Mouse (Mus musculus) heart, postnatal 0 days (tissue): Measurements from ENCODE around the gene Nptx2. TPM values are rescaled to one million over a fixed set of nuclear protein-coding genes. Genes with fewer than 3 reads are reported as not detected.
A peak's percentile ranks its signal among the peaks of the same experiment; 100 is the strongest.

ENCODE experiments used
- ATAC-seq: fragments of 200-750 bp; cut with Nextera tagmentation; 2 replicates; pipeline ENCODE4 v1.8.0; 2017; ENCODE audit warnings: low read depth, moderate number of reproducible peaks, moderate library complexity; ENCODE audit not compliant: insufficient read depth
- DNase-seq: peaks from one replicate; pipeline ENCODE4 v3.0.0-alpha.2; 2016; ENCODE audit warnings: low spot score
- H3K27ac ChIP-seq: fragments of 300-500 bp; sonication (generic); 2 replicates; pipeline ENCODE4 v1.5.1; 2014; ENCODE audit warnings: low read depth, mild to moderate bottlenecking
- H3K27me3 ChIP-seq: fragments of 300-500 bp; sonication (generic); 2 replicates; pipeline ENCODE4 v1.6.1; 2014; ENCODE audit warnings: low read length, mixed read lengths; ENCODE audit not compliant: control insufficient read depth, insufficient read depth
- H3K36me3 ChIP-seq: fragments of 300-500 bp; sonication (generic); replicated peaks from 2 replicates; pipeline ENCODE4 v1.6.1; 2014; ENCODE audit warnings: low read length, mixed read lengths; ENCODE audit not compliant: control insufficient read depth, insufficient read depth
- H3K4me1 ChIP-seq: fragments of 300-500 bp; sonication (generic); 2 replicates; pipeline ENCODE4 v1.6.1; 2014; ENCODE audit warnings: antibody characterized with exemption; ENCODE audit not compliant: control insufficient read depth, insufficient read depth
- H3K4me2 ChIP-seq: fragments of 300-500 bp; sonication (generic); 2 replicates; pipeline ENCODE4 v1.6.1; 2014; ENCODE audit warnings: low read depth, mild to moderate bottlenecking, low read length, moderate library complexity
- H3K4me3 ChIP-seq: fragments of 300-500 bp; sonication (generic); 2 replicates; pipeline ENCODE4 v1.5.1; 2014; ENCODE audit warnings: low read depth, low read length
- H3K9ac ChIP-seq: fragments of 300-500 bp; sonication (generic); replicated peaks from 2 replicates; pipeline ENCODE4 v1.6.1; 2014; ENCODE audit warnings: low read depth, low read length, mixed read lengths
- H3K9me3 ChIP-seq: fragments of 300-500 bp; sonication (generic); replicated peaks from 2 replicates; pipeline ENCODE4 v1.6.1; 2016; ENCODE audit warnings: low read length; ENCODE audit not compliant: control insufficient read depth
- CTCF ChIP-seq: IDR thresholded peaks from 2 replicates; pipeline ENCODE4 v1.5.1; 2016; ENCODE audit warnings: antibody characterized with exemption, control low read depth, low read depth
- EP300 ChIP-seq: IDR thresholded peaks from 2 replicates; pipeline ENCODE4 v1.6.1; 2016; ENCODE audit warnings: antibody characterized with exemption, low read depth
- WGBS: fragments of 180-500 bp; shearing (Covaris S2); extraction: QIAGEN DNeasy Blood & Tissue Kit; methylation state at CpG from one replicate; pipeline ENCODE4 v1.1.7; 2014; 5-methylcytosine and 5-hydroxymethylcytosine counted together
- polyA plus RNA-seq: library from polyadenylated mRNA; unstranded; fragments of >200 nt; fragmentation: Nextera tagmentation; extraction: Ambion mirVana; gene quantifications from 2 replicates; pipeline ENCODE4 v1.2.1, GENCODE M21; 2015
- total RNA-seq: library from RNA; depleted of rRNA; stranded (reverse); fragments of >200 nt; gene quantifications from 2 replicates; pipeline ENCODE4 v1.2.3, GENCODE M21; 2014; ENCODE audit warnings: low replicate concordance

Gene Nptx2
- total and polyA plus RNA-seq, 2 experiments from 2014 or later: not detected

DNA sequence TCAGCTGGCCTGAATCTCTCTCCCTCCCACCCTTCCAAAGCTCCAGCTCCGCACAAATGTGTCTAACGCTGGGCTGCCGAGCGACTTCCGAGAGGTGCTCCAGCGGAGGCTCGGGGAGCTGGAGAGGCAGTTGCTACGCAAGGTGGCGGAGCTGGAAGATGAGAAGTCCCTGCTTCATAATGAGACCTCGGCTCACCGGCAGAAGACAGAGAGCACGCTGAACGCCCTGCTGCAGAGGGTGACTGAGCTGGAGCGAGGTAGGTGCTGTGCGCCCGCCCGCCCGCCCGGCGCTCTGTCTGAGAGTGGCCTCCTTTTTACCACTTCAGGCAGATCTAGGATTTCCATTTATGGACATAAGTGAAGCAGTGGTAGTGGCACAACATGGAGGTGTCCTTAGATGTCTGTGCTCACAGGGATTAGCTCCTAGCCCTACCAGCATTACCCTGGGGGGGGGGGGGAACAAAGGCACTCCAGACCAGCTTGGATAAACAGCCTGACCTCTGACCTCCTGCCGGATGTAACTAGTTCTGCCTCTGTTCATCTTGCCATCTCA lies 2.5 kb downstream of the Nptx2 start:
- Histone ChIP-seq H3K9me3 (no peaks in the 10 kb centered on the region), H3K27ac (no peak overlapping the region), H3K4me3 (peak overlapping the region; percentile 10; the same call in 1 of the 2 replicates), H3K4me2 (no peak overlapping the region), H3K27me3 (peaks cover 74% of the 10 kb centered on the region), H3K9ac (no peak overlapping the region), H3K36me3 (no peaks in the 10 kb centered on the region), H3K4me1 (no peaks in the 10 kb centered on the region)
- no peak for TF ChIP-seq CTCF
- TF ChIP-seq EP300: no peak
- ATAC-seq: no peak
- no peak for DNase-seq
- 12% methylated on average over 21 of the region's 21 CpGs for whole genome bisulfite sequencing

- WGBS: 75% methylated on average over 9 of the region's 9 CpGs
- H3K36me3 ChIP-seq: no peaks in the 10 kb centered on the region
- no peak overlapping the region for H3K4me3 ChIP-seq
- TF ChIP-seq EP300: no peak
- no peak for TF ChIP-seq CTCF
- H3K27me3 ChIP-seq: peaks cover 56% of the 10 kb centered on the region
- no peak for ATAC-seq
- no peaks in the 10 kb centered on the region for H3K9me3 ChIP-seq
- H3K9ac ChIP-seq: no peak overlapping the region
- no peak overlapping the region for H3K27ac ChIP-seq
- H3K4me2 ChIP-seq: no peak overlapping the region
- no peak for DNase-seq
- no peaks in the 10 kb centered on the region for H3K4me1 ChIP-seq
These were observed 4.3 kb downstream of the Nptx2 start for GRCm38 (mm10) chr5:144550003-144550402.

DNA sequence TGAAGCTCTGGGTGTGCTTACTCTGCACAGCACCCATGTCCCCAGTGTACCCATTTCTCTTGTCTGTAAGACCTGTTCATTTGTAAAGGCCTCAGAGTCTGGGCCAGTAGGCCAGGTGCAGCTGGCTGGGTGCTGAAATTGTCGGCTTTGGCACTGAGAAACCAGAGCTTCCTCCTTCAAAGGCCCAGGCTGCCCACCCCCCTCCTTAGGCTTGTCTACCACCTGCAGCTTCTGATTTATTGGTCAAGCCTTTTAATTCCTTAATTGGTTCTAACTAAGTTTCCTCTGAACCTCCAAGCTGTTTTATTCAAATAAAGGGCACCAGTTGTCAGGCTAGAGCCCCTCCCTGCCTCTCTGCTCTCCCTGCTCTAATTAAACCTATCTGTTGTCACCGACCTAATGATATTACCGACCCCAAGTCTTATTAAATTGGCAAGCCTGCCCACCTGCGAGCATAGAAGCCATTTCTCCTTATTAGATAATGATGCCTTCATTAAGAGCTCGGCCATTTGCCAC lies 5.0 kb downstream of the Nptx2 start:
- no peak for ATAC-seq
- Histone ChIP-seq H3K27ac (no peak overlapping the region), H3K9me3 (no peaks in the 10 kb centered on the region), H3K9ac (no peak overlapping the region), H3K4me2 (no peak overlapping the region), H3K27me3 (peaks cover 49% of the 10 kb centered on the region), H3K4me3 (no peak overlapping the region), H3K36me3 (no peaks in the 10 kb centered on the region), H3K4me1 (no peaks in the 10 kb centered on the region)
- no peak for TF ChIP-seq CTCF
- TF ChIP-seq EP300: no peak
- 57% methylated on average over 5 of the region's 5 CpGs for WGBS
- DNase-seq: no peak

DNA sequence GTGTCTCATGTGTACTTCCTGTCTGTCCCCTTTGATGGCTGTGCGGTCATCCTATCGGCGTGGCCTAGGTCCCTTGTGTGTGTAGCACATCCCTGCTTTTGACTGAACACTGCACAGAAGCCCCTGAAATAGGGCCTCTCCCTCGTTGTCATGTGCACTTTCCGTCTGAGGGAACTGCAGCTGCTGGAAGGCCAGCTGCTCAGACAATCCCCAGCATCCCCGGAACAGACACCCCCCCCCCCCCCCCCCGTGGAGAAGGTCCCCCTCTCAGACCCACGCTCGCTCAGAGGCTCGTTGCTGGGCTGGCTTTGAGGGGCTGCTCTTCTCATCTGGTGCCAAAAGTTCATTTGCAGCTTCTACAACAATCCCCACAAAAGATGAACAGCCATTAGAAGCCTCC lies 11.0 kb downstream of the Nptx2 start:
- no peaks in the 10 kb centered on the region for H3K9me3 ChIP-seq
- DNase-seq (no peak), ATAC-seq (no peak)
- H3K27ac ChIP-seq: no peak overlapping the region
- no peaks in the 10 kb centered on the region for H3K36me3 ChIP-seq
- H3K4me3 ChIP-seq: no peak overlapping the region
- H3K4me2 ChIP-seq: no peak overlapping the region
- WGBS: 52% methylated on average over 9 of the region's 10 CpGs
- no peak overlapping the region for H3K9ac ChIP-seq
- H3K4me1 ChIP-seq: no peaks in the 10 kb centered on the region
- TF ChIP-seq CTCF (no peak), EP300 (no peak)
- no peaks in the 10 kb centered on the region for H3K27me3 ChIP-seq

DNA sequence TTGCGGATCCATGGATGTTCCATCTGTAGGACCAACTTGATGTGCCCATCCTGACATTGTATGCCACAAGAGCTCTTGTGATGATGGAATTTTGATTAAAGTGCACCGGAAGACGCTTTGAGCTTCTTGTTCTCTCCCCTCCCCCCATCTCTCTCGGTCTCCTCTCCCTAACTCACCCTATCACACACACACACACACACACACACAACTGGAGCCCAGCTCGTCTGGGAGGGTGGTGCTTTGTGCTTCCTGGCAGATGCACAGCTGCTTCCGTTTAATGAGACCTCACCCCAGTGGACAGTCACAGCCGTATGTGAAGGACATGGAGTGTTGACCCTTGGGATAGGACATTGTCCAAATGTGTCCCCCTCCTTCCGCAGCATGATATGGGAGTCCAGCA lies 11.7 kb downstream of the Nptx2 start:
- ATAC-seq: no peak
- H3K27ac ChIP-seq: no peak overlapping the region
- TF ChIP-seq EP300 (no peak), CTCF (no peak)
- no peaks in the 10 kb centered on the region for H3K27me3 ChIP-seq
- no peaks in the 10 kb centered on the region for H3K36me3 ChIP-seq
- no peak overlapping the region for H3K9ac ChIP-seq
- no peaks in the 10 kb centered on the region for H3K4me1 ChIP-seq
- no peak overlapping the region for H3K4me3 ChIP-seq
- H3K4me2 ChIP-seq: no peak overlapping the region
- WGBS: 55% methylated on average over 8 of the region's 8 CpGs
- no peak for DNase-seq
- H3K9me3 ChIP-seq: no peaks in the 10 kb centered on the region

- H3K4me1 ChIP-seq: no peaks in the 10 kb centered on the region
- H3K9me3 ChIP-seq: no peaks in the 10 kb centered on the region
- TF ChIP-seq EP300: no peak
- TF ChIP-seq CTCF: no peak
- no peak overlapping the region for H3K9ac ChIP-seq
- H3K36me3 ChIP-seq: no peaks in the 10 kb centered on the region
- H3K4me2 ChIP-seq: no peak overlapping the region
- no peak overlapping the region for H3K27ac ChIP-seq
- ATAC-seq (no peak), DNase-seq (no peak)
- no peak overlapping the region for H3K4me3 ChIP-seq
- H3K27me3 ChIP-seq: no peaks in the 10 kb centered on the region
These were observed 12.8 kb downstream of the Nptx2 start for GRCm38 (mm10) chr5:144558481-144558880.
